Comparison of ENCODE assay signal across 13 mouse cellular contexts in genomic region chr1:193337787-193338310, GRCm38 (mm10). TPM values are rescaled to one million over a fixed set of nuclear protein-coding genes. Genes with fewer than 3 reads are reported as not detected.
DNase-seq lines count a peak whose midpoint lies in the region; ATAC-seq and TF ChIP-seq lines count a peak whose summit lies in the region.
"Had no signal": no experiment of that assay in that cellular context is flagged by ENCODE, and none has a peak within 500 bp of the region (broad histone marks: within the 10 kb centered on the region; RNA-seq: fewer than 3 reads in every experiment).

No protein-coding gene starts in this region.

- H3K9ac ChIP-seq in forebrain, embryonic 13.5 days, result no peak overlapping the region
- H3K9ac ChIP-seq: liver, postnatal 0 days; stomach, embryonic 15.5 days had no signal

- intact Hi-C loops in gastrocnemius, postnatal 36 days (cut with DNase I), result no loop called here

- no peaks in the 10 kb centered on the region for H3K9me3 ChIP-seq in forebrain, embryonic 13.5 days (replicated peaks)
- no peaks in the 10 kb centered on the region for H3K9me3 ChIP-seq in forebrain, embryonic 10.5 days
- H3K9me3 ChIP-seq: stomach, embryonic 15.5 days had no signal

- H3K4me3 ChIP-seq in forebrain, embryonic 13.5 days, result no peak overlapping the region
- H3K4me3 ChIP-seq in forebrain, embryonic 10.5 days, result no peak overlapping the region
- no peak overlapping the region for H3K4me3 ChIP-seq in layer of hippocampus, adult 2 months
- H3K4me3 ChIP-seq: stomach, embryonic 15.5 days had no signal

- no peaks in the 10 kb centered on the region for H3K36me3 ChIP-seq in forebrain, embryonic 13.5 days (ENCODE audit: poor library complexity, severe bottlenecking)
- H3K36me3 ChIP-seq in forebrain, embryonic 10.5 days (replicated peaks), result no peaks in the 10 kb centered on the region
- H3K36me3 ChIP-seq: stomach, embryonic 15.5 days had no signal

- H3K4me1 ChIP-seq in forebrain, embryonic 13.5 days, result peaks cover 29% of the 10 kb centered on the region
- H3K4me1 ChIP-seq in forebrain, embryonic 10.5 days, result peaks cover 22% of the 10 kb centered on the region

- no peak for DNase-seq in forebrain, embryonic 10.5 days (ENCODE audit: extremely low spot score, low spot score)
- no peak for DNase-seq in layer of hippocampus, adult 2 months (ENCODE audit: low spot score in 2 of 2)
- DNase-seq in layer of hippocampus, postnatal 14 days (ENCODE audit: low spot score in 2 of 2), result no peak
- DNase-seq in induced T-regulatory cell, adult 2 months (ENCODE audit: low read depth), result peak; percentile 56
- peak; percentile 59 for DNase-seq in thymus, postnatal 25 days
- DNase-seq in liver, result no peak
- no peak for DNase-seq in gastrocnemius, postnatal 36 days
- DNase-seq: cerebellum, adult 8-10 months; kidney, postnatal 14 days; liver, postnatal 0 days had no signal

- ATAC-seq in forebrain, embryonic 13.5 days, result no peak

- peak overlapping the region; percentile 70 for H3K27ac ChIP-seq in forebrain, embryonic 13.5 days
- no peak overlapping the region for H3K27ac ChIP-seq in forebrain, embryonic 10.5 days
- peak overlapping the region; percentile 32; the same call in 1 of the 2 replicates for H3K27ac ChIP-seq in layer of hippocampus, adult 2 months
- H3K27ac ChIP-seq: macrophage; stomach, embryonic 15.5 days had no signal

- no peak overlapping the region for H3K4me2 ChIP-seq in forebrain, embryonic 13.5 days
- H3K4me2 ChIP-seq: stomach, embryonic 15.5 days had no signal

- H3K27me3 ChIP-seq in forebrain, embryonic 13.5 days, result peaks cover 3% of the 10 kb centered on the region; the same call in 1 of the 2 replicates
- H3K27me3 ChIP-seq in forebrain, embryonic 10.5 days (ENCODE audit: poor library complexity, severe bottlenecking), result no peaks in the 10 kb centered on the region
- H3K27me3 ChIP-seq: stomach, embryonic 15.5 days had no signal

- no peak for TF ChIP-seq CTCF in layer of hippocampus, adult 2 months (conservative IDR thresholded peaks at IDR 0.05)

- 61% methylated on average over 4 of the region's 4 CpGs for WGBS in forebrain, embryonic 13.5 days
- WGBS in forebrain, embryonic 10.5 days, result 71% methylated on average over 4 of the region's 4 CpGs

RNA-seq across cellular contexts. Expression of gene Camk1g, which starts 32.2 kb away (rescaled TPM):
- 26.7 and 30.0 TPM in 2 replicates for polyA plus RNA-seq in forebrain, embryonic 13.5 days (2015; fragmentation: Nextera tagmentation; extraction: Ambion mirVana)
- polyA plus RNA-seq in forebrain, embryonic 10.5 days (2016; fragmentation: Nextera tagmentation; extraction: Ambion mirVana), result 12.1 and 12.2 TPM in 2 replicates
- 10 to 100 TPM; 23.6 to 24.4 TPM for total RNA-seq in layer of hippocampus, adult 2 months (2021)
- 10 to 100 TPM; 30.7 to 37.8 TPM for total RNA-seq in layer of hippocampus, postnatal 14 days (2021)
- total RNA-seq in gastrocnemius, postnatal 36 days (2021), result under 1 TPM in 1 of 2 experiments, not detected in 1; 0.13 TPM
- polyA plus RNA-seq: macrophage had no signal

Comparison
In these comparisons a context has a peak if more than half of its experiments do, and no peak if none do; other contexts are left out.
1. DNase-seq: peak in induced T-regulatory cell, adult 2 months (single experiment) and thymus, postnatal 25 days (single experiment); none in forebrain, embryonic 10.5 days (single experiment), layer of hippocampus, adult 2 months (0 of 2), layer of hippocampus, postnatal 14 days (0 of 2), liver (single experiment) and gastrocnemius, postnatal 36 days (0 of 2).
2. RNA of gene Camk1g, which starts 32.2 kb away (total RNA-seq): 30.7 to 37.8 TPM in layer of hippocampus, postnatal 14 days and 23.6 to 24.4 TPM in layer of hippocampus, adult 2 months; 0.13 TPM in gastrocnemius, postnatal 36 days; every median in the first group is over 10 times any median in the second.